Mouse (Mus musculus) CH12.LX (cell line): Measurements from ENCODE around the gene Pth1r. TPM values are rescaled to one million over a fixed set of nuclear protein-coding genes. Genes with fewer than 3 reads are reported as not detected.

Experiments
- DNase-seq: peaks from one replicate; pipeline ENCODE4 v3.0.0-alpha.2; 2013; ENCODE audit errors: extremely low read depth
- H3K27ac ChIP-seq: 2 replicates; pipeline ENCODE4 v1.5.1; 2012; ENCODE audit warnings: low read depth, mild to moderate bottlenecking, control low read depth, moderate library complexity; ENCODE audit not compliant: insufficient read depth
- H3K27me3 ChIP-seq: replicated peaks from 2 replicates; pipeline ENCODE3; 2012; ENCODE audit warnings: inconsistent platforms
- H3K36me3 ChIP-seq, 2 experiments: replicated peaks in 1 of 2; 2 replicates each; pipeline versions ENCODE3 to v1.6.1; 2012; ENCODE audit warnings: inconsistent platforms in 1 of 2, low read length in 1 of 2, mild to moderate bottlenecking in 1 of 2, mixed read lengths in 1 of 2, moderate library complexity in 1 of 2; ENCODE audit not compliant: control insufficient read depth in 1 of 2, insufficient read depth in 1 of 2
- H3K4me1 ChIP-seq, 2 experiments: 2 replicates each; pipeline ENCODE4 v1.6.1; 2012; ENCODE audit warnings: inconsistent platforms in 1 of 2, moderate library complexity in 1 of 2; ENCODE audit not compliant: insufficient read depth in 2 of 2, control insufficient read depth in 1 of 2
- H3K4me2 ChIP-seq: 2 replicates; pipeline ENCODE4 v1.6.1; 2012; ENCODE audit warnings: low read depth, mild to moderate bottlenecking, control low read depth; ENCODE audit not compliant: poor library complexity, insufficient read depth, severe bottlenecking
- H3K4me3 ChIP-seq, 3 experiments: fragments of 150-350 bp in 1 of 3; sonication (generic) in 1 of 3; replicated peaks in 1 of 3; 2 replicates each; pipeline versions ENCODE3 to v1.5.1; 2011 to 2012; ENCODE audit warnings: low read depth in 2 of 3, low read length in 2 of 3, mild to moderate bottlenecking in 2 of 3, moderate library complexity in 2 of 3, control low read depth in 1 of 3, improper control_type of control experiment in 1 of 3, inconsistent platforms in 1 of 3, mixed read lengths in 1 of 3; ENCODE audit not compliant: poor library complexity in 1 of 3
- H3K79me2 ChIP-seq: replicated peaks from 2 replicates; pipeline ENCODE4 v1.6.1; 2012; ENCODE audit warnings: mild to moderate bottlenecking, moderate library complexity; ENCODE audit not compliant: control insufficient read depth, poor library complexity, insufficient read depth, severe bottlenecking; ENCODE audit errors: extremely low read depth
- H3K9ac ChIP-seq: 2 replicates; pipeline ENCODE4 v1.6.1; 2012; ENCODE audit warnings: low read depth, mild to moderate bottlenecking, control low read depth, moderate library complexity; ENCODE audit not compliant: insufficient read depth
- H3K9me3 ChIP-seq: replicated peaks from 2 replicates; pipeline ENCODE3; 2012; ENCODE audit warnings: low read length, inconsistent platforms, mixed read lengths
- BHLHE40 ChIP-seq: IDR thresholded peaks from 2 replicates; pipeline ENCODE4 v1.6.1; 2011; ENCODE audit warnings: mild to moderate bottlenecking, low read depth, low read length, improper control_type of control experiment
- CHD1 ChIP-seq: IDR thresholded peaks from 2 replicates; pipeline ENCODE4 v1.6.1; 2012; ENCODE audit warnings: low read depth, low read length, improper control_type of control experiment, inconsistent platforms
- CHD2 ChIP-seq: IDR thresholded peaks from 2 replicates; pipeline ENCODE4 v1.6.1; 2011; ENCODE audit warnings: low read length, improper control_type of control experiment
- CTCF ChIP-seq, 2 experiments: IDR thresholded peaks in 1 of 2; conservative IDR thresholded peaks in 1 of 2; 2 replicates each; pipeline ENCODE4 v1.5.1; 2011 to 2012; ENCODE audit warnings: low read depth in 2 of 2, low read length in 2 of 2, improper control_type of control experiment in 1 of 2, inconsistent platforms in 1 of 2, mild to moderate bottlenecking in 1 of 2, moderate library complexity in 1 of 2
- E2F4 ChIP-seq: IDR thresholded peaks from 2 replicates; pipeline ENCODE4 v1.6.1; 2011; ENCODE audit warnings: low read depth, low read length, improper control_type of control experiment; ENCODE audit not compliant: insufficient replicate concordance
- ELF1 ChIP-seq: IDR thresholded peaks from 2 replicates; pipeline ENCODE4 v1.6.1; 2014; ENCODE audit warnings: low read depth, mild to moderate bottlenecking, inconsistent platforms, low read length, improper control_type of control experiment
- GABPA ChIP-seq: IDR thresholded peaks from 2 replicates; pipeline ENCODE4 v1.6.1; 2012; ENCODE audit warnings: low read depth, low read length, improper control_type of control experiment, inconsistent platforms; ENCODE audit not compliant: insufficient replicate concordance
- IRF4 ChIP-seq: IDR thresholded peaks from 2 replicates; pipeline ENCODE4 v1.6.1; 2014; ENCODE audit warnings: low read depth, mild to moderate bottlenecking, inconsistent platforms, low read length, improper control_type of control experiment
- JUN ChIP-seq: IDR thresholded peaks from 2 replicates; pipeline ENCODE4 v1.6.1; 2011; ENCODE audit warnings: low read depth, mild to moderate bottlenecking, low read length, improper control_type of control experiment, moderate library complexity; ENCODE audit not compliant: insufficient read depth
- MAX ChIP-seq: IDR thresholded peaks from 2 replicates; pipeline ENCODE4 v1.6.1; 2011; ENCODE audit warnings: low read length, improper control_type of control experiment
- MEF2A ChIP-seq: IDR thresholded peaks from 2 replicates; pipeline ENCODE4 v1.6.1; 2014; ENCODE audit warnings: low read depth, mild to moderate bottlenecking, inconsistent platforms, low read length, improper control_type of control experiment, borderline replicate concordance
- NRF1 ChIP-seq: IDR thresholded peaks from 2 replicates; pipeline ENCODE4 v1.6.1; 2014; ENCODE audit warnings: low read depth, mild to moderate bottlenecking, inconsistent platforms, low read length, improper control_type of control experiment, moderate library complexity
- PAX5 ChIP-seq: IDR thresholded peaks from 2 replicates; pipeline ENCODE4 v1.6.1; 2012; ENCODE audit warnings: low read length, inconsistent platforms, mixed read lengths
- POLR2A ChIP-seq: IDR thresholded peaks from 2 replicates; pipeline ENCODE4 v1.6.1; 2011; ENCODE audit warnings: low read depth, mild to moderate bottlenecking, improper control_type of control experiment, low read length
- RAD21 ChIP-seq: IDR thresholded peaks from 2 replicates; pipeline ENCODE4 v1.6.1; 2011; ENCODE audit warnings: low read depth, mild to moderate bottlenecking, low read length, improper control_type of control experiment, moderate library complexity
- RCOR1 ChIP-seq: conservative IDR thresholded peaks from 2 replicates; pipeline ENCODE4 v1.6.1; 2012; ENCODE audit warnings: low read depth, mild to moderate bottlenecking, inconsistent platforms, low read length, improper control_type of control experiment
- SIN3A ChIP-seq: IDR thresholded peaks from 2 replicates; pipeline ENCODE4 v1.6.1; 2012; ENCODE audit warnings: low read length, improper control_type of control experiment, inconsistent platforms
- TBP ChIP-seq: conservative IDR thresholded peaks from 2 replicates; pipeline ENCODE4 v1.6.1; 2011; ENCODE audit warnings: low read depth, low read length, improper control_type of control experiment
- TCF12 ChIP-seq: IDR thresholded peaks from 2 replicates; pipeline ENCODE4 v1.6.1; 2014; ENCODE audit warnings: low read depth, mild to moderate bottlenecking, inconsistent platforms, low read length, improper control_type of control experiment
- UBTF ChIP-seq: IDR thresholded peaks from 2 replicates; pipeline ENCODE4 v1.6.1; 2012; ENCODE audit warnings: low read depth, mild to moderate bottlenecking, inconsistent platforms, low read length, improper control_type of control experiment, moderate library complexity
- USF1 ChIP-seq: IDR thresholded peaks from 2 replicates; pipeline ENCODE4 v1.6.1; 2014; ENCODE audit warnings: low read depth, mild to moderate bottlenecking, inconsistent platforms, low read length, improper control_type of control experiment
- ZC3H11A ChIP-seq: IDR thresholded peaks from 2 replicates; pipeline ENCODE4 v1.6.1; 2012; ENCODE audit warnings: low read depth, mild to moderate bottlenecking, inconsistent platforms, low read length, improper control_type of control experiment
- ZKSCAN1 ChIP-seq: IDR thresholded peaks from 2 replicates; pipeline ENCODE4 v1.6.1; 2012; ENCODE audit warnings: low read depth, inconsistent platforms, low read length, improper control_type of control experiment, borderline replicate concordance
- dilution Hi-C: fragments of 300-500 bp; cut with MboI; formaldehyde crosslinking; loops from 2 replicates; pipeline ENCODE4 v1.14.3; 2020; ENCODE audit warnings: low sequenced_read_pairs; ENCODE audit not compliant: extremely low pct_unique_long_range_greater_than_20kb, extremely low pct_ligation_motif_present
- in situ Hi-C: fragments of 300-500 bp; cut with MboI; formaldehyde crosslinking; loops from 3 replicates; pipeline ENCODE4 v1.14.3; 2019; ENCODE audit warnings: low sequenced_read_pairs, low pct_ligation_motif_present, low pct_unique_long_range_greater_than_20kb, mixed read lengths
- polyA plus RNA-seq: library from polyadenylated mRNA; unstranded; fragments of >175 nt; gene quantifications from 2 replicates; pipeline ENCODE4 v1.2.1, GENCODE M21; 2012; ENCODE audit warnings: low read depth; ENCODE audit not compliant: insufficient read length
- total RNA-seq, 2 experiments: library from RNA; depleted of rRNA; stranded (reverse); fragments of 300-350 nt in 1 of 2; fragments of >200 nt in 1 of 2; gene quantifications; 2 replicates each; pipeline ENCODE4 v1.2.3; 2012 to 2014

Pth1r gene
- total and polyA plus RNA-seq, 3 experiments: 0.10 to 0.76 TPM; not detected in 1

GRCm38 (mm10) chr9:110758605-110759004 is 11.7 kb upstream of the Pth1r start:
- H3K27me3 ChIP-seq: peaks cover 24% of the 10 kb centered on the region
- no peaks in the 10 kb centered on the region for H3K9me3 ChIP-seq
- dilution Hi-C loops: no loop called here
- in situ Hi-C loops: loop anchor here (5.0 kb wide), 1 partner anchor 36 kb away; no protein-coding TSS in a partner anchor
- no peak overlapping the region for H3K27ac ChIP-seq
- no peaks in the 10 kb centered on the region for H3K36me3 ChIP-seq
- no peak overlapping the region for H3K9ac ChIP-seq
- H3K4me1 ChIP-seq: peaks cover 0 to 4% of the 10 kb centered on the region in 2 experiments; a peak in 1 of 4 replicates
- TF ChIP-seq MEF2A (no peak), USF1 (no peak), NRF1 (no peak), RAD21 (no peak), TCF12 (no peak), IRF4 (no peak), E2F4 (no peak), ELF1 (no peak), GABPA (no peak)
- no peak overlapping the region for H3K4me3 ChIP-seq
- H3K4me2 ChIP-seq: no peak overlapping the region
- no peaks in the 10 kb centered on the region for H3K79me2 ChIP-seq
- DNase-seq: no peak

GRCm38 (mm10) chr9:110757816-110758215 is 10.9 kb upstream of the Pth1r start:
- DNase-seq: no peak
- TF ChIP-seq TBP (no peak), UBTF (no peak), CHD2 (no peak), USF1 (no peak), JUN (no peak), MEF2A (no peak), POLR2A (no peak), SIN3A (no peak), RCOR1 (no peak), BHLHE40 (no peak), CHD1 (no peak), ZC3H11A (no peak), MAX (no peak), PAX5 (no peak), ZKSCAN1 (no peak), E2F4 (no peak), CTCF (conservative IDR thresholded peaks at IDR 0.05 in 1 of 2, IDR thresholded peaks at IDR 0.05 in 1 of 2; ENCODE audit: low read depth in 2 of 2, low read length in 2 of 2) (no peak)
- H3K4me3 ChIP-seq: no peak overlapping the region
- no peaks in the 10 kb centered on the region for H3K9me3 ChIP-seq
- H3K36me3 ChIP-seq: no peaks in the 10 kb centered on the region
- no peak overlapping the region for H3K9ac ChIP-seq
- in situ Hi-C loops (loop anchor here (5.0 kb wide), 1 partner anchor 36 kb away; no protein-coding TSS in a partner anchor), dilution Hi-C loops (no loop called here)
- H3K79me2 ChIP-seq: no peaks in the 10 kb centered on the region
- peaks cover 22% of the 10 kb centered on the region for H3K27me3 ChIP-seq
- H3K4me2 ChIP-seq: no peak overlapping the region
- H3K27ac ChIP-seq: no peak overlapping the region
- H3K4me1 ChIP-seq: peaks cover 0 to 4% of the 10 kb centered on the region in 2 experiments; a peak in 1 of 4 replicates
